Mouse (Mus musculus): ENCODE data around the gene Slc26a11. TPM values are rescaled to one million over a fixed set of nuclear protein-coding genes. Genes with fewer than 3 reads are reported as not detected.

The Slc26a11 gene
- polyA plus RNA-seq, 1 experiment from 2014 or later, result 5.2 TPM

GRCm38 (mm10) chr11:119352113-119352512 is 3.2 kb upstream of the Slc26a11 start:
- H3K9me3 ChIP-seq (ENCODE audit: control insufficient read depth, low read length), result no peaks in the 10 kb centered on the region
- no peak overlapping the region for H3K4me3 ChIP-seq (ENCODE audit: low read depth, low read length)
- no peak for ATAC-seq (ENCODE audit: low read depth)
- H3K27me3 ChIP-seq (ENCODE audit: control insufficient read depth, insufficient read depth, low read length), result no peaks in the 10 kb centered on the region
- no peaks in the 10 kb centered on the region for H3K36me3 ChIP-seq (ENCODE audit: control insufficient read depth, insufficient read depth, low read length)
- no peak overlapping the region for H3K4me2 ChIP-seq (ENCODE audit: low read depth, low read length)
- H3K4me1 ChIP-seq (ENCODE audit: control insufficient read depth, insufficient read depth, low read length), result no peaks in the 10 kb centered on the region
- no peak overlapping the region for H3K27ac ChIP-seq (ENCODE audit: low read depth, low read length)
- H3K9ac ChIP-seq (replicated peaks; ENCODE audit: low read depth, low read length), result no peak overlapping the region
- 78% methylated on average over 7 of the region's 7 CpGs for WGBS

GRCm38 (mm10) chr11:119353946-119354345 is 1.4 kb upstream of the Slc26a11 start:
- H3K9ac ChIP-seq (replicated peaks; ENCODE audit: low read depth, low read length), result no peak overlapping the region
- H3K4me1 ChIP-seq (ENCODE audit: control insufficient read depth, insufficient read depth, low read length), result no peaks in the 10 kb centered on the region
- no peak overlapping the region for H3K27ac ChIP-seq (ENCODE audit: low read depth, low read length)
- H3K9me3 ChIP-seq (ENCODE audit: control insufficient read depth, low read length), result no peaks in the 10 kb centered on the region
- H3K27me3 ChIP-seq (ENCODE audit: control insufficient read depth, insufficient read depth, low read length), result no peaks in the 10 kb centered on the region
- 85% methylated on average over 4 of the region's 4 CpGs for WGBS
- no peak for ATAC-seq (ENCODE audit: low read depth)
- H3K4me3 ChIP-seq (ENCODE audit: low read depth, low read length), result no peak overlapping the region
- H3K4me2 ChIP-seq (ENCODE audit: low read depth, low read length), result no peak overlapping the region
- H3K36me3 ChIP-seq (ENCODE audit: control insufficient read depth, insufficient read depth, low read length), result no peaks in the 10 kb centered on the region

- no peaks in the 10 kb centered on the region for H3K27me3 ChIP-seq (ENCODE audit: control insufficient read depth, insufficient read depth, low read length)
- H3K9me3 ChIP-seq (ENCODE audit: control insufficient read depth, low read length), result no peaks in the 10 kb centered on the region
- ATAC-seq (ENCODE audit: low read depth), result 0 out of 2 replicates have a peak, but pooled peaks have one; percentile 9
Observed at GRCm38 (mm10) chr11:119354798-119355442, 437 bp upstream of the Slc26a11 start.

GRCm38 (mm10) chr11:119359089-119359488 is 3.7 kb downstream of the Slc26a11 start:
- H3K4me3 ChIP-seq (ENCODE audit: low read depth, low read length), result no peak overlapping the region
- 95% methylated on average over 10 of the region's 10 CpGs for WGBS
- H3K27me3 ChIP-seq (ENCODE audit: control insufficient read depth, insufficient read depth, low read length), result no peaks in the 10 kb centered on the region
- H3K36me3 ChIP-seq (ENCODE audit: control insufficient read depth, insufficient read depth, low read length), result no peaks in the 10 kb centered on the region
- H3K4me2 ChIP-seq (ENCODE audit: low read depth, low read length), result no peak overlapping the region
- no peak for ATAC-seq (ENCODE audit: low read depth)
- H3K9ac ChIP-seq (replicated peaks; ENCODE audit: low read depth, low read length), result no peak overlapping the region
- H3K27ac ChIP-seq (ENCODE audit: low read depth, low read length), result no peak overlapping the region
- no peaks in the 10 kb centered on the region for H3K4me1 ChIP-seq (ENCODE audit: control insufficient read depth, insufficient read depth, low read length)
- H3K9me3 ChIP-seq (ENCODE audit: control insufficient read depth, low read length), result no peaks in the 10 kb centered on the region

More at GRCm38 (mm10) chr11:119354798-119355442, 437 bp upstream of the Slc26a11 start:
- 10% methylated on average over 23 of the region's 23 CpGs for WGBS
- H3K4me1 ChIP-seq (ENCODE audit: control insufficient read depth, insufficient read depth, low read length), result no peaks in the 10 kb centered on the region
- H3K4me3 ChIP-seq (ENCODE audit: low read depth, low read length), result peak overlapping the region; percentile 55
- H3K27ac ChIP-seq (ENCODE audit: low read depth, low read length), result peak overlapping the region; percentile 39; the same call in 1 of the 2 replicates
- no peaks in the 10 kb centered on the region for H3K36me3 ChIP-seq (ENCODE audit: control insufficient read depth, insufficient read depth, low read length)
- peak overlapping the region; percentile 50 for H3K9ac ChIP-seq (replicated peaks; ENCODE audit: low read depth, low read length)
- peak overlapping the region; percentile 92 for H3K4me2 ChIP-seq (ENCODE audit: low read depth, low read length)

- Histone ChIP-seq H3K4me2 (ENCODE audit: low read depth, low read length) (peak overlapping the region; percentile 37), H3K9ac (replicated peaks; ENCODE audit: low read depth, low read length) (no peak overlapping the region), H3K4me1 (ENCODE audit: control insufficient read depth, insufficient read depth, low read length) (no peaks in the 10 kb centered on the region), H3K4me3 (ENCODE audit: low read depth, low read length) (peak overlapping the region; percentile 19; the same call in 1 of the 2 replicates), H3K9me3 (ENCODE audit: control insufficient read depth, low read length) (no peaks in the 10 kb centered on the region), H3K36me3 (ENCODE audit: control insufficient read depth, insufficient read depth, low read length) (no peaks in the 10 kb centered on the region), H3K27me3 (ENCODE audit: control insufficient read depth, insufficient read depth, low read length) (no peaks in the 10 kb centered on the region), H3K27ac (ENCODE audit: low read depth, low read length) (no peak overlapping the region)
- 21% methylated on average over 11 of the region's 11 CpGs for WGBS
- ATAC-seq (ENCODE audit: low read depth), result peak; percentile 63
Observed at GRCm38 (mm10) chr11:119362769-119363533, 7.6 kb downstream of the Slc26a11 start.

- Histone ChIP-seq H3K4me3 (ENCODE audit: low read depth, low read length) (peak overlapping the region; percentile 19; the same call in 1 of the 2 replicates), H3K4me1 (ENCODE audit: control insufficient read depth, insufficient read depth, low read length) (no peaks in the 10 kb centered on the region), H3K36me3 (ENCODE audit: control insufficient read depth, insufficient read depth, low read length) (no peaks in the 10 kb centered on the region), H3K9ac (replicated peaks; ENCODE audit: low read depth, low read length) (no peak overlapping the region), H3K4me2 (ENCODE audit: low read depth, low read length) (peak overlapping the region; percentile 37), H3K27ac (ENCODE audit: low read depth, low read length) (no peak overlapping the region), H3K27me3 (ENCODE audit: control insufficient read depth, insufficient read depth, low read length) (no peaks in the 10 kb centered on the region), H3K9me3 (ENCODE audit: control insufficient read depth, low read length) (no peaks in the 10 kb centered on the region)
- ATAC-seq (ENCODE audit: low read depth), result peak; percentile 91
- WGBS, result 29% methylated on average over 11 of the region's 11 CpGs
Observed at GRCm38 (mm10) chr11:119363534-119364145, 8.3 kb downstream of the Slc26a11 start.

GRCm38 (mm10) chr11:119375425-119375824 is 20.1 kb downstream of the Slc26a11 start:
- no peaks in the 10 kb centered on the region for H3K27me3 ChIP-seq (ENCODE audit: control insufficient read depth, insufficient read depth, low read length)
- no peak for ATAC-seq (ENCODE audit: low read depth)
- no peak overlapping the region for H3K4me3 ChIP-seq (ENCODE audit: low read depth, low read length)
- 93% methylated on average over 6 of the region's 6 CpGs for WGBS
- H3K9me3 ChIP-seq (ENCODE audit: control insufficient read depth, low read length), result no peaks in the 10 kb centered on the region
- H3K27ac ChIP-seq (ENCODE audit: low read depth, low read length), result no peak overlapping the region
- H3K9ac ChIP-seq (replicated peaks; ENCODE audit: low read depth, low read length), result no peak overlapping the region
- no peaks in the 10 kb centered on the region for H3K36me3 ChIP-seq (ENCODE audit: control insufficient read depth, insufficient read depth, low read length)
- no peak overlapping the region for H3K4me2 ChIP-seq (ENCODE audit: low read depth, low read length)
- no peaks in the 10 kb centered on the region for H3K4me1 ChIP-seq (ENCODE audit: control insufficient read depth, insufficient read depth, low read length)

- Histone ChIP-seq H3K9me3 (ENCODE audit: control insufficient read depth, low read length) (no peaks in the 10 kb centered on the region), H3K4me2 (ENCODE audit: low read depth, low read length) (no peak overlapping the region), H3K4me1 (ENCODE audit: control insufficient read depth, insufficient read depth, low read length) (no peaks in the 10 kb centered on the region), H3K36me3 (ENCODE audit: control insufficient read depth, insufficient read depth, low read length) (no peaks in the 10 kb centered on the region), H3K4me3 (ENCODE audit: low read depth, low read length) (no peak overlapping the region), H3K27ac (ENCODE audit: low read depth, low read length) (no peak overlapping the region), H3K9ac (replicated peaks; ENCODE audit: low read depth, low read length) (no peak overlapping the region), H3K27me3 (ENCODE audit: control insufficient read depth, insufficient read depth, low read length) (no peaks in the 10 kb centered on the region)
- ATAC-seq (ENCODE audit: low read depth), result no peak
- 90% methylated on average over 11 of the region's 11 CpGs for WGBS
Observed at GRCm38 (mm10) chr11:119377326-119377725, 22.0 kb downstream of the Slc26a11 start.

GRCm38 (mm10) chr11:119378551-119378950 is 23.2 kb downstream of the Slc26a11 start:
- H3K4me3 ChIP-seq (ENCODE audit: low read depth, low read length), result no peak overlapping the region
- no peaks in the 10 kb centered on the region for H3K9me3 ChIP-seq (ENCODE audit: control insufficient read depth, low read length)
- no peak overlapping the region for H3K27ac ChIP-seq (ENCODE audit: low read depth, low read length)
- H3K4me2 ChIP-seq (ENCODE audit: low read depth, low read length), result no peak overlapping the region
- no peak overlapping the region for H3K9ac ChIP-seq (replicated peaks; ENCODE audit: low read depth, low read length)
- no peaks in the 10 kb centered on the region for H3K27me3 ChIP-seq (ENCODE audit: control insufficient read depth, insufficient read depth, low read length)
- no peaks in the 10 kb centered on the region for H3K4me1 ChIP-seq (ENCODE audit: control insufficient read depth, insufficient read depth, low read length)
- H3K36me3 ChIP-seq (ENCODE audit: control insufficient read depth, insufficient read depth, low read length), result no peaks in the 10 kb centered on the region
- ATAC-seq (ENCODE audit: low read depth), result no peak
- WGBS, result 86% methylated on average over 1 of the region's 1 CpGs

Data from neural tube, embryonic 14.5 days (tissue).